Mouse (Mus musculus) embryonic fibroblast, embryonic 13.5 days (primary cell): ENCODE measurements at regions not wholly inside any gene's neighbourhood (a gene's known extent, or its start where the extent isn't known, plus 50 kb on each side); places are given as distances from the start of the nearest gene placed in this dataset.

Source experiments
- CTCF ChIP-seq: IDR thresholded peaks from 2 replicates; pipeline ENCODE4 v1.5.1; 2011; ENCODE audit warnings: mild to moderate bottlenecking, control low read depth, low read length, moderate library complexity, borderline replicate concordance; ENCODE audit not compliant: insufficient read depth
- POLR2A ChIP-seq: IDR thresholded peaks from 2 replicates; pipeline ENCODE4 v1.6.1; 2011; ENCODE audit warnings: low read depth, mild to moderate bottlenecking, control low read depth, low read length, moderate library complexity

DNA sequence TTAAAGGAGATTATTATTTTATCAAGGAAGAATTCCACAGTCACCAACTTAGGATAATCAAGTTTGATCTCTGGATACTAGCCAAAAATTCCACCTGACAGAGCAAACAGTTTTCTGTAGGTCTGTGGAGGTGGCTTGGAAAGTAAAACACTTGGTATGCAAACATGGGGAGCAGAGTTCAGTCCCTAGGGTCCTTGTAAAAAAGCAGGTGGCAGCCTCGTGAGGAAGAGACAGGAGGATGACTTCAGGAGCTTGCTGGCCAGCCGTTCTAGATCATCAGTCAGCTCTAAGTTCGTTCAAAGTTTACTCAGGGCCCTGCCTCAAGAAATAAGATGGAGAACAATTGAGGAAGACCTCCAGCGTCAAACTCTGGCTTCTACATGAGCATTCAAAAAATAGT is 74.6 kb upstream of the Prkg2 start:
- TF ChIP-seq POLR2A (no peak), CTCF (no peak)
